Mouse (Mus musculus) liver, postnatal 0 days (tissue): ENCODE measurements around the gene Ociad1.

Experiments
- CTCF ChIP-seq: sonication (generic); IDR thresholded peaks from 2 replicates; pipeline ENCODE4 v1.5.1; 2016; ENCODE audit warnings: antibody characterized with exemption, low read depth
- EP300 ChIP-seq: IDR thresholded peaks from 2 replicates; pipeline ENCODE4 v1.6.1; 2016; ENCODE audit warnings: antibody characterized with exemption, low read depth, mild to moderate bottlenecking

- TF ChIP-seq CTCF = no peak
- no peak for TF ChIP-seq EP300
Observed at GRCm38 (mm10) chr5:73342701-73343355, 50.2 kb downstream of the Ociad1 start.
